Mouse (Mus musculus) ZHBTc4 (cell line): Measurements from ENCODE around the gene 0610012G03Rik.
A peak's percentile ranks its signal among the peaks of the same experiment; 100 is the strongest.
"Not testable (repeated sequence)": the region's sequence is repeated elsewhere in the genome, so short reads cannot be mapped to it uniquely, and the experiment has no call there.

Experiments used
- DNase-seq: peaks from one replicate; pipeline ENCODE4 v3.0.0-alpha.2; 2011; ENCODE audit warnings: low read depth, low spot score

Gene 0610012G03Rik

GRCm38 (mm10) chr16:31948345-31948774, at the start of gene 0610012G03Rik, which contains the start of gene Ncbp2:
Gene 0610012G03Rik, minus strand, starts transcription at chr16:31948494.
Gene Ncbp2, plus strand, starts transcription at chr16:31948513.
- peak; percentile 97 for DNase-seq

- no peak for DNase-seq
Observed at GRCm38 (mm10) chr16:31996371-31996770, 48.1 kb upstream of the 0610012G03Rik start.

GRCm38 (mm10) chr16:31993946-31994345, 45.7 kb upstream of the 0610012G03Rik start:
- no peak for DNase-seq

GRCm38 (mm10) chr16:31993195-31993594, 44.9 kb upstream of the 0610012G03Rik start:
- no peak for DNase-seq

GRCm38 (mm10) chr16:31992039-31992438, 43.7 kb upstream of the 0610012G03Rik start:
- DNase-seq, result peak; percentile 67

GRCm38 (mm10) chr16:31980946-31981345, 32.7 kb upstream of the 0610012G03Rik start:
- peak; percentile 83 for DNase-seq

GRCm38 (mm10) chr16:31979501-31979900, 31.2 kb upstream of the 0610012G03Rik start:
- DNase-seq, result no peak

GRCm38 (mm10) chr16:31975258-31975657, 27.0 kb upstream of the 0610012G03Rik start:
- DNase-seq, result no peak

- DNase-seq, result no peak
Observed at GRCm38 (mm10) chr16:31963224-31963623, 14.9 kb upstream of the 0610012G03Rik start.

- no peak for DNase-seq
Observed at GRCm38 (mm10) chr16:31947901-31948316, 385 bp downstream of the 0610012G03Rik start.

- DNase-seq, result no peak
Observed at GRCm38 (mm10) chr16:31947333-31947732, 961 bp downstream of the 0610012G03Rik start.

- DNase-seq, result not testable (repeated sequence)
Observed at GRCm38 (mm10) chr16:31945986-31946385, 2.3 kb downstream of the 0610012G03Rik start.

GRCm38 (mm10) chr16:31945372-31945771, 2.9 kb downstream of the 0610012G03Rik start:
- DNase-seq, result no peak

GRCm38 (mm10) chr16:31944698-31945255, 3.5 kb downstream of the 0610012G03Rik start:
- DNase-seq, result no peak

GRCm38 (mm10) chr16:31943980-31944379, 4.3 kb downstream of the 0610012G03Rik start:
- DNase-seq, result peak; percentile 91

GRCm38 (mm10) chr16:31940586-31940985, 7.7 kb downstream of the 0610012G03Rik start:
- DNase-seq, result no peak

GRCm38 (mm10) chr16:31938856-31939255, 9.4 kb downstream of the 0610012G03Rik start:
- no peak for DNase-seq

GRCm38 (mm10) chr16:31936568-31936967, 11.7 kb downstream of the 0610012G03Rik start:
- DNase-seq, result no peak

GRCm38 (mm10) chr16:31935091-31935979, 13.0 kb downstream of the 0610012G03Rik start:
- DNase-seq, result peak; percentile 55

GRCm38 (mm10) chr16:31934550-31935010, 13.7 kb downstream of the 0610012G03Rik start:
- no peak for DNase-seq

GRCm38 (mm10) chr16:31933751-31934549, 14.3 kb downstream of the 0610012G03Rik start, which contains the start of gene Pigz:
Gene Pigz, plus strand, starts transcription at chr16:31933851.
- peak; percentile 54 for DNase-seq
